Mouse (Mus musculus) ovary, postnatal 10 days (tissue): ENCODE results near the gene Zfp169.
"Not testable (repeated sequence)": the region's sequence is repeated elsewhere in the genome, so short reads cannot be mapped to it uniquely, and the experiment has no call there.

Experiments
- DNase-seq: peaks from one replicate; pipeline ENCODE4 v3.0.0; 2022; ENCODE audit warnings: low spot score

The Zfp169 gene

GRCm38 (mm10) chr13:48519122-48519521 lies 5.9 kb upstream of the Zfp169 start:
- DNase-seq: not testable (repeated sequence)

- DNase-seq: no peak
Observed at GRCm38 (mm10) chr13:48515861-48516260, 2.6 kb upstream of the Zfp169 start.

GRCm38 (mm10) chr13:48508661-48509060 lies 4.6 kb downstream of the Zfp169 start:
- no peak for DNase-seq

- DNase-seq: no peak
Observed at GRCm38 (mm10) chr13:48502422-48502821, 10.8 kb downstream of the Zfp169 start.

- DNase-seq: peak; percentile 31
Observed at GRCm38 (mm10) chr13:48498676-48499075, 14.6 kb downstream of the Zfp169 start.

GRCm38 (mm10) chr13:48497693-48498221 lies 15.5 kb downstream of the Zfp169 start:
- no peak for DNase-seq

GRCm38 (mm10) chr13:48493183-48493582 lies 20.1 kb downstream of the Zfp169 start:
- no peak for DNase-seq

GRCm38 (mm10) chr13:48490396-48491182 lies 22.7 kb downstream of the Zfp169 start:
- DNase-seq: no peak

GRCm38 (mm10) chr13:48483606-48484005 lies 29.6 kb downstream of the Zfp169 start:
- no peak for DNase-seq

- no peak for DNase-seq
Observed at GRCm38 (mm10) chr13:48468656-48469180, 44.5 kb downstream of the Zfp169 start.

- no peak for DNase-seq
Observed at GRCm38 (mm10) chr13:48466186-48466585, 47.1 kb downstream of the Zfp169 start.

GRCm38 (mm10) chr13:48464170-48464569 lies 49.1 kb downstream of the Zfp169 start:
- DNase-seq: peak; percentile 46

GRCm38 (mm10) chr13:48459280-48459679 lies 54.0 kb downstream of the Zfp169 start:
- no peak for DNase-seq

GRCm38 (mm10) chr13:48448119-48448518 lies 65.1 kb downstream of the Zfp169 start:
- DNase-seq: no peak

GRCm38 (mm10) chr13:48443996-48444395 lies 69.3 kb downstream of the Zfp169 start:
- DNase-seq: no peak

GRCm38 (mm10) chr13:48438321-48438720 lies 74.9 kb downstream of the Zfp169 start:
- DNase-seq: no peak
